Mouse (Mus musculus) intestine, postnatal 0 days (tissue): ENCODE results near the gene Ptpn6. TPM values are rescaled to one million over a fixed set of nuclear protein-coding genes. Genes with fewer than 3 reads are reported as not detected.

Source experiments
- ATAC-seq: fragments of 200-750 bp; cut with Nextera tagmentation; 2 replicates; pipeline ENCODE4 v1.8.0; 2017; ENCODE audit warnings: mild to moderate bottlenecking, moderate TSS enrichment, moderate library complexity
- H3K27ac ChIP-seq: fragments of 300-500 bp; sonication (generic); 2 replicates; pipeline ENCODE4 v1.5.1; 2014; ENCODE audit warnings: mild to moderate bottlenecking, low read depth, low read length, moderate library complexity
- H3K27me3 ChIP-seq: fragments of 300-500 bp; sonication (generic); replicated peaks from 2 replicates; pipeline ENCODE4 v1.6.1; 2014; ENCODE audit warnings: low read length, mixed read lengths; ENCODE audit not compliant: control insufficient read depth, insufficient read depth
- H3K36me3 ChIP-seq: fragments of 300-500 bp; sonication (generic); 2 replicates; pipeline ENCODE4 v1.6.1; 2014; ENCODE audit warnings: mild to moderate bottlenecking, moderate library complexity; ENCODE audit not compliant: control insufficient read depth, insufficient read depth
- H3K4me1 ChIP-seq: fragments of 300-500 bp; sonication (generic); replicated peaks from 2 replicates; pipeline ENCODE4 v1.6.1; 2014; ENCODE audit warnings: antibody characterized with exemption, low read length, mixed read lengths; ENCODE audit not compliant: control insufficient read depth, insufficient read depth
- H3K4me2 ChIP-seq: fragments of 300-500 bp; sonication (generic); replicated peaks from 2 replicates; pipeline ENCODE4 v1.6.1; 2014; ENCODE audit warnings: low read depth, mild to moderate bottlenecking, moderate library complexity
- H3K4me3 ChIP-seq: fragments of 300-500 bp; sonication (generic); 2 replicates; pipeline ENCODE4 v1.5.1; 2014; ENCODE audit warnings: low read depth, low read length
- H3K9ac ChIP-seq: fragments of 300-500 bp; sonication (generic); 2 replicates; pipeline ENCODE4 v1.6.1; 2014; ENCODE audit warnings: mild to moderate bottlenecking, low read depth, low read length
- H3K9me3 ChIP-seq: fragments of 300-500 bp; sonication (generic); 2 replicates; pipeline ENCODE4 v1.6.1; 2016; ENCODE audit warnings: mixed run types; ENCODE audit not compliant: control insufficient read depth
- CTCF ChIP-seq: sonication (generic); IDR thresholded peaks from 2 replicates; pipeline ENCODE4 v1.5.1; 2016; ENCODE audit warnings: low read depth, mild to moderate bottlenecking, control low read depth, antibody characterized with exemption, moderate library complexity
- WGBS: fragments of 180-500 bp; shearing (Covaris S2); extraction: QIAGEN DNeasy Blood & Tissue Kit; methylation state at CpG from one replicate; pipeline ENCODE4 v1.1.7; 2014; 5-methylcytosine and 5-hydroxymethylcytosine counted together
- polyA plus RNA-seq: library from polyadenylated mRNA; unstranded; fragments of >200 nt; fragmentation: Nextera tagmentation; extraction: Ambion mirVana; gene quantifications from 2 replicates; pipeline ENCODE4 v1.2.1, GENCODE M21; 2015

Ptpn6 gene
- polyA plus RNA-seq, 1 experiment from 2014 or later, result 17.4 TPM

DNA sequence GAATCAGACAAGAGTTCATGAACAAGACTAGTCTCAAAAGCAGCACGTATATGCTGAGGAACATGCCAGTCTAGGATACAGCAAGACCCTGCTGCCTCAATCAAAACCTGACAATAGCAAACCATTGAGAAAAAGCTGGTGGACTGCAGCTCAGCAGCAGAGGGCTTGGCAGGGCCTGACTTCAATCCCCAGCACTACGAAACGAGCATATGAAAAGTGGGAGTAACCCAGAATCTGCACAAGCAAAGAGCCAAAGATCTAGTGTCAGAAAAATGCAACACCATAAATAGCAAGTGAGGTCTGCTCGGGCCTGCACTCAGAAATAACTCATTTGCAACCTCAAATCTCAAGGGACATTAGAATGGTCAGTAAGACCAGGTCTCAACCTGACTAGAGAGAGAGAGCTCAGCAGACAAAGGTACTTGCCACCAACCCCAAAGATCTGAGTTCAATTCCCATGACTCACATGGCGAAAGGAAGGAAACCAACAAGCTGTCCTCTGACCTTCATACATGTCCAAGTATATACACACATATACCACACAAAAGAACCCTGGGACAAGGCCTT, 32.4 kb downstream of the Ptpn6 start:
- no peak overlapping the region for H3K4me3 ChIP-seq
- H3K36me3 ChIP-seq, result peaks cover 54% of the 10 kb centered on the region
- ATAC-seq, result no peak
- H3K4me2 ChIP-seq, result no peak overlapping the region
- no peaks in the 10 kb centered on the region for H3K27me3 ChIP-seq
- no peak overlapping the region; the same call in 1 of the 2 replicates for H3K27ac ChIP-seq
- TF ChIP-seq CTCF, result no peak
- 73% methylated on average over 5 of the region's 5 CpGs for WGBS
- H3K9me3 ChIP-seq, result no peaks in the 10 kb centered on the region
- peaks cover 4% of the 10 kb centered on the region; the same call in 1 of the 2 replicates for H3K4me1 ChIP-seq
- no peak overlapping the region for H3K9ac ChIP-seq

- ATAC-seq, result no peak
Measured at GRCm38 (mm10) chr6:124704417-124704816, 34.1 kb downstream of the Ptpn6 start.

GRCm38 (mm10) chr6:124703789-124704188, 34.7 kb downstream of the Ptpn6 start:
- Histone ChIP-seq H3K4me2 (no peak overlapping the region), H3K27ac (no peak overlapping the region), H3K27me3 (no peaks in the 10 kb centered on the region), H3K4me1 (no peaks in the 10 kb centered on the region), H3K9me3 (no peaks in the 10 kb centered on the region), H3K36me3 (peaks cover 72% of the 10 kb centered on the region), H3K9ac (no peak overlapping the region), H3K4me3 (no peak overlapping the region)
- TF ChIP-seq CTCF, result no peak
- WGBS, result 61% methylated on average over 7 of the region's 7 CpGs
- no peak for ATAC-seq

More at GRCm38 (mm10) chr6:124704417-124704816, 34.1 kb downstream of the Ptpn6 start:
- 93% methylated on average over 2 of the region's 2 CpGs for WGBS
- no peaks in the 10 kb centered on the region for H3K27me3 ChIP-seq
- 0 out of 2 replicates have a peak, but pooled peaks cover 4% of the 10 kb centered on the region for H3K4me1 ChIP-seq
- H3K36me3 ChIP-seq, result peaks cover 66% of the 10 kb centered on the region
- H3K4me2 ChIP-seq, result no peak overlapping the region
- H3K4me3 ChIP-seq, result no peak overlapping the region
- no peak overlapping the region; the same call in 1 of the 2 replicates for H3K27ac ChIP-seq
- no peak overlapping the region for H3K9ac ChIP-seq
- TF ChIP-seq CTCF, result no peak
- H3K9me3 ChIP-seq, result no peaks in the 10 kb centered on the region

- 0 out of 2 replicates have a peak, but pooled peaks have one; percentile 39 for ATAC-seq
- H3K9me3 ChIP-seq, result no peaks in the 10 kb centered on the region
- H3K4me3 ChIP-seq, result no peak overlapping the region
- 41% methylated on average over 3 of the region's 3 CpGs for WGBS
- no peak overlapping the region for H3K27ac ChIP-seq
- peak; percentile 90 for TF ChIP-seq CTCF
- no peak overlapping the region for H3K4me2 ChIP-seq
- H3K9ac ChIP-seq, result no peak overlapping the region
- peaks cover 70% of the 10 kb centered on the region for H3K36me3 ChIP-seq
- H3K27me3 ChIP-seq, result no peaks in the 10 kb centered on the region
- no peaks in the 10 kb centered on the region for H3K4me1 ChIP-seq
Measured at GRCm38 (mm10) chr6:124702784-124703103, 35.8 kb downstream of the Ptpn6 start.

- TF ChIP-seq CTCF, result peak; percentile 44
Measured at GRCm38 (mm10) chr6:124702102-124702783, 36.3 kb downstream of the Ptpn6 start.

GRCm38 (mm10) chr6:124701338-124701737, 37.2 kb downstream of the Ptpn6 start:
- 67% methylated on average over 8 of the region's 8 CpGs for WGBS
- no peak overlapping the region for H3K4me3 ChIP-seq
- no peaks in the 10 kb centered on the region for H3K9me3 ChIP-seq
- H3K27ac ChIP-seq, result peak overlapping the region; percentile 74
- no peaks in the 10 kb centered on the region for H3K27me3 ChIP-seq
- no peak overlapping the region for H3K4me2 ChIP-seq
- peak; percentile 52 for TF ChIP-seq CTCF
- no peak overlapping the region for H3K9ac ChIP-seq
- H3K4me1 ChIP-seq, result no peaks in the 10 kb centered on the region
- no peak for ATAC-seq
- H3K36me3 ChIP-seq, result peaks cover 70% of the 10 kb centered on the region

More at GRCm38 (mm10) chr6:124702102-124702783, 36.3 kb downstream of the Ptpn6 start:
- Histone ChIP-seq H3K27ac (0 out of 2 replicates have a peak overlapping the region, but pooled peaks have one; percentile 74), H3K4me3 (no peak overlapping the region), H3K4me1 (no peaks in the 10 kb centered on the region), H3K27me3 (no peaks in the 10 kb centered on the region), H3K4me2 (no peak overlapping the region), H3K36me3 (peaks cover 70% of the 10 kb centered on the region), H3K9me3 (no peaks in the 10 kb centered on the region), H3K9ac (no peak overlapping the region)
- ATAC-seq, result no peak
- 90% methylated on average over 17 of the region's 17 CpGs for WGBS
